Comparison of ENCODE assay signal across 10 mouse cellular contexts in the genomic region with DNA sequence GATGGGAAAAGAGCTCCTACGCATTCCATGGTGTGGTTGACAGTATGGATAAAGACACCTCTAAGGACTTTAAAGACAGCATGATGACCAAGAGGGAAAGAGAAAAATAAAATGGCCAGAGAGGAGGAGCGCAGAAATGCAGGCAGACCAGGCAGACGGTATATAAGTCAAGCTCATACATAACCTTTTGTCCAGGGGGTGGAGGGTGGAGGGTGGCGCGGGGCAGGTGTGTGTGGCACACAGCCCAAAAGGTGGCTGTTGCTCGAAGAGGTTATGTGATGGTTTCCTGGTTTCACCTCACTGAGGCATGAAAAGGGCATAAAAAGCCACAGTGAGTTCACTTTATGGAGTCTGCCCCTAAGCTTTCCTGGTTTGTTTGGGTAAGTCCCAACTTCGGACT. TPM values are rescaled to one million over a fixed set of nuclear protein-coding genes. Genes with fewer than 3 reads are reported as not detected.
DNase-seq lines count a peak whose midpoint lies in the region; ATAC-seq and TF ChIP-seq lines count a peak whose summit lies in the region.
"Had no signal": no experiment of that assay in that cellular context is flagged by ENCODE, and none has a peak within 500 bp of the region (broad histone marks: within the 10 kb centered on the region; RNA-seq: fewer than 3 reads in every experiment).

No protein-coding gene starts in this region.

- H3K4me2 ChIP-seq in forebrain, embryonic 13.5 days: peak overlapping the region; percentile 84
- no peak overlapping the region for H3K4me2 ChIP-seq in forebrain, embryonic 12.5 days
- peak overlapping the region; percentile 63; the same call in 1 of the 2 replicates for H3K4me2 ChIP-seq in kidney, postnatal 0 days (ENCODE audit: low read length)
- H3K4me2 ChIP-seq in liver, embryonic 16.5 days (ENCODE audit: low read depth, low read length): peak overlapping the region; percentile 76

- no peak for ATAC-seq in forebrain, embryonic 13.5 days
- no peak for ATAC-seq in forebrain, embryonic 12.5 days (ENCODE audit: low FRiP score)
- no peak for ATAC-seq in kidney, postnatal 0 days (replicated peaks; ENCODE audit: low FRiP score, low read depth)
- ATAC-seq in liver, embryonic 16.5 days (ENCODE audit: low read depth): no peak
- ATAC-seq in monocyte, adult 5-6 weeks (replicated peaks; ENCODE audit: insufficient number of reproducible peaks, low FRiP score, low TSS enrichment, poor library complexity, severe bottlenecking): no peak

- TF ChIP-seq EP300 in MEL (IDR thresholded peaks at IDR 0.05; ENCODE audit: low read depth in 1 of 2, low read length in 2 of 2): no peak

- no peak overlapping the region for H3K4me3 ChIP-seq in forebrain, embryonic 13.5 days
- no peak overlapping the region; the same call in 1 of the 2 replicates for H3K4me3 ChIP-seq in forebrain, embryonic 12.5 days (replicated peaks)
- H3K4me3 ChIP-seq in kidney, postnatal 0 days (replicated peaks; ENCODE audit: low read depth, low read length): no peak overlapping the region
- peak overlapping the region; percentile 44 to 84 for H3K4me3 ChIP-seq in MEL (ENCODE audit: control insufficient read depth in 1 of 2, insufficient read depth in 1 of 2, low read depth in 2 of 2, low read length in 2 of 2)
- H3K4me3 ChIP-seq in liver, embryonic 16.5 days (ENCODE audit: low read depth, low read length): peak overlapping the region; percentile 86

- H3K27me3 ChIP-seq in forebrain, embryonic 13.5 days: no peaks in the 10 kb centered on the region
- no peaks in the 10 kb centered on the region for H3K27me3 ChIP-seq in forebrain, embryonic 12.5 days
- H3K27me3 ChIP-seq in kidney, postnatal 0 days (ENCODE audit: insufficient read depth, low read length): no peaks in the 10 kb centered on the region
- H3K27me3 ChIP-seq in MEL (ENCODE audit: control insufficient read depth in 1 of 2, insufficient read depth in 2 of 2, low read length in 2 of 2): no peaks in the 10 kb centered on the region
- no peaks in the 10 kb centered on the region for H3K27me3 ChIP-seq in liver, embryonic 16.5 days (ENCODE audit: control insufficient read depth, insufficient read depth, low read depth, low read length)

- H3K36me3 ChIP-seq in forebrain, embryonic 13.5 days (ENCODE audit: poor library complexity, severe bottlenecking): peaks cover 44% of the 10 kb centered on the region
- H3K36me3 ChIP-seq in forebrain, embryonic 12.5 days (replicated peaks): peaks cover 37% of the 10 kb centered on the region
- peaks cover 36% of the 10 kb centered on the region for H3K36me3 ChIP-seq in kidney, postnatal 0 days (ENCODE audit: insufficient read depth, low read length)
- H3K36me3 ChIP-seq in MEL (ENCODE audit: control insufficient read depth in 1 of 2, insufficient read depth in 2 of 2, low read length in 2 of 2): peaks cover 0 to 20% of the 10 kb centered on the region in 2 experiments; a peak in 3 of 4 replicates
- H3K36me3 ChIP-seq in liver, embryonic 16.5 days (ENCODE audit: control insufficient read depth, insufficient read depth): peaks cover 40% of the 10 kb centered on the region

- no peak overlapping the region for H3K9ac ChIP-seq in forebrain, embryonic 13.5 days
- no peak overlapping the region for H3K9ac ChIP-seq in forebrain, embryonic 12.5 days
- no peak overlapping the region for H3K9ac ChIP-seq in kidney, postnatal 0 days (ENCODE audit: low read depth, low read length)
- peak overlapping the region; percentile 57 for H3K9ac ChIP-seq in MEL (ENCODE audit: control insufficient read depth, low read depth, low read length, poor library complexity, severe bottlenecking)
- peak overlapping the region; percentile 48 for H3K9ac ChIP-seq in liver, embryonic 16.5 days (ENCODE audit: low read depth, low read length)

- no peak for TF ChIP-seq POLR2A in MEL (IDR thresholded peaks at IDR 0.05; ENCODE audit: control insufficient read depth in 1 of 2, insufficient read depth in 1 of 2, low read depth in 1 of 2, low read length in 2 of 2, poor library complexity in 1 of 2)

- 94% methylated on average over 7 of the region's 7 CpGs for WGBS in forebrain, embryonic 13.5 days
- WGBS in forebrain, embryonic 12.5 days: 93% methylated on average over 7 of the region's 7 CpGs
- 80% methylated on average over 7 of the region's 7 CpGs for WGBS in kidney, postnatal 0 days
- WGBS in liver, embryonic 16.5 days (ENCODE audit: insufficient replicate concordance): 71% methylated on average over 7 of the region's 7 CpGs

- peaks cover 30% of the 10 kb centered on the region for H3K4me1 ChIP-seq in forebrain, embryonic 13.5 days
- H3K4me1 ChIP-seq in forebrain, embryonic 12.5 days: peaks cover 22% of the 10 kb centered on the region
- peaks cover 9% of the 10 kb centered on the region; the same call in 1 of the 2 replicates for H3K4me1 ChIP-seq in kidney, postnatal 0 days (replicated peaks; ENCODE audit: insufficient read depth, low read length)
- H3K4me1 ChIP-seq in MEL (ENCODE audit: control insufficient read depth in 1 of 2, insufficient read depth in 2 of 2, low read length in 2 of 2): peaks cover 18 to 30% of the 10 kb centered on the region in 2 experiments; a peak in 3 of 4 replicates
- peaks cover 31% of the 10 kb centered on the region for H3K4me1 ChIP-seq in liver, embryonic 16.5 days (ENCODE audit: control insufficient read depth, low read depth, low read length)

- no peaks in the 10 kb centered on the region for H3K9me3 ChIP-seq in forebrain, embryonic 13.5 days (replicated peaks)
- H3K9me3 ChIP-seq in forebrain, embryonic 12.5 days: no peaks in the 10 kb centered on the region
- no peaks in the 10 kb centered on the region for H3K9me3 ChIP-seq in kidney, postnatal 0 days (replicated peaks; ENCODE audit: low read length)
- no peaks in the 10 kb centered on the region for H3K9me3 ChIP-seq in MEL (replicated peaks; ENCODE audit: insufficient read depth, low read length)
- H3K9me3 ChIP-seq in liver, embryonic 16.5 days (replicated peaks; ENCODE audit: control insufficient read depth, low read length): no peaks in the 10 kb centered on the region

- DNase-seq in kidney, postnatal 0 days (ENCODE audit: low spot score): no peak
- DNase-seq in kidney, postnatal 14 days: no peak
- DNase-seq in MEL (ENCODE audit: low read depth, low spot score): no peak
- DNase-seq in left cerebral cortex, adult 8-10 months (ENCODE audit: low spot score in 2 of 2): no peak
- DNase-seq: gastrocnemius, postnatal 14 days had no signal

- TF ChIP-seq CTCF in kidney, postnatal 0 days (IDR thresholded peaks at IDR 0.05; ENCODE audit: low read depth): no peak
- no peak for TF ChIP-seq CTCF in MEL (IDR thresholded peaks at IDR 0.05 in 2 of 3, conservative IDR thresholded peaks at IDR 0.05 in 1 of 3; ENCODE audit: control insufficient read depth in 1 of 3, insufficient read depth in 1 of 3, low read depth in 2 of 3, low read length in 3 of 3, poor library complexity in 1 of 3, severe bottlenecking in 1 of 3)

- peaks cover 9% of the 10 kb centered on the region for H3K79me2 ChIP-seq in MEL (ENCODE audit: control insufficient read depth, insufficient read depth, low read length, poor library complexity)

- TF ChIP-seq RAD21 in MEL (IDR thresholded peaks at IDR 0.05; ENCODE audit: low read depth, low read length): no peak

- H3K27ac ChIP-seq in forebrain, embryonic 13.5 days: no peak overlapping the region
- no peak overlapping the region for H3K27ac ChIP-seq in forebrain, embryonic 12.5 days
- H3K27ac ChIP-seq in kidney, postnatal 0 days: peak overlapping the region; percentile 54
- H3K27ac ChIP-seq in MEL (ENCODE audit: control insufficient read depth, low read depth, low read length): peak overlapping the region; percentile 76
- peak overlapping the region; percentile 73 for H3K27ac ChIP-seq in liver, embryonic 16.5 days (ENCODE audit: low read length)

RNA-seq across cellular contexts. Expression of gene Gtpbp2, which starts 1.7 kb away (rescaled TPM):
- polyA plus RNA-seq in forebrain, embryonic 13.5 days (2015; fragmentation: Nextera tagmentation; extraction: Ambion mirVana): 38.3 and 43.1 TPM in 2 replicates
- polyA plus RNA-seq in forebrain, embryonic 12.5 days (2016; fragmentation: Nextera tagmentation; extraction: Ambion mirVana): 37.0 and 43.6 TPM in 2 replicates
- 25.4 and 26.3 TPM in 2 replicates for polyA plus RNA-seq in kidney, postnatal 0 days (2015; fragmentation: Nextera tagmentation; extraction: Ambion mirVana)
- 18.1 and 27.5 TPM in 2 replicates for total RNA-seq in MEL (2012; rRNA removed)
- 10 to 100 TPM in 1 of 2 experiments, not detected in 1; 46.7 TPM for polyA plus RNA-seq in MEL (2012; ENCODE audit: insufficient read depth in 1 of 2, insufficient read length in 2 of 2, low read depth in 1 of 2, low replicate concordance in 2 of 2, missing spikeins in 1 of 2)
- 38.6 and 41.4 TPM in 2 replicates for polyA plus RNA-seq in liver, embryonic 16.5 days (2015; fragmentation: Nextera tagmentation; extraction: Ambion mirVana)
- 84.1 to 127 TPM (median 93.1 TPM) in 3 replicates for total RNA-seq in monocyte, adult 5-6 weeks (2017)
- 100 to 1,000 TPM in 3 of 4 experiments, 10 to 100 TPM in 1; 93.8 to 107 (median 103) TPM for total RNA-seq in left cerebral cortex, adult 8-10 months (2022)

RNA-seq across cellular contexts. Expression of gene Mad2l1bp, which starts 9.2 kb away (rescaled TPM):
- 30.9 and 31.9 TPM in 2 replicates for polyA plus RNA-seq in forebrain, embryonic 13.5 days (2015; fragmentation: Nextera tagmentation; extraction: Ambion mirVana)
- polyA plus RNA-seq in forebrain, embryonic 12.5 days (2016; fragmentation: Nextera tagmentation; extraction: Ambion mirVana): 30.6 and 31.0 TPM in 2 replicates
- polyA plus RNA-seq in kidney, postnatal 0 days (2015; fragmentation: Nextera tagmentation; extraction: Ambion mirVana): 32.4 and 35.6 TPM in 2 replicates
- 14.1 and 14.8 TPM in 2 replicates for total RNA-seq in MEL (2012; rRNA removed)
- polyA plus RNA-seq in MEL (2012; ENCODE audit: insufficient read depth in 1 of 2, insufficient read length in 2 of 2, low read depth in 1 of 2, low replicate concordance in 2 of 2, missing spikeins in 1 of 2): 10 to 100 TPM in 1 of 2 experiments, not detected in 1; 23.1 TPM
- 43.3 and 46.3 TPM in 2 replicates for polyA plus RNA-seq in liver, embryonic 16.5 days (2015; fragmentation: Nextera tagmentation; extraction: Ambion mirVana)
- 4.2 to 10.8 TPM (median 6.1 TPM) in 3 replicates for total RNA-seq in monocyte, adult 5-6 weeks (2017)
- 10 to 100 TPM; 13.0 to 15.8 (median 14.3) TPM for total RNA-seq in left cerebral cortex, adult 8-10 months (2022)

RNA-seq across cellular contexts. Expression of gene Rsph9, which starts 18.5 kb away (rescaled TPM):
- polyA plus RNA-seq in forebrain, embryonic 13.5 days (2015; fragmentation: Nextera tagmentation; extraction: Ambion mirVana): 22.1 and 26.1 TPM in 2 replicates
- polyA plus RNA-seq in forebrain, embryonic 12.5 days (2016; fragmentation: Nextera tagmentation; extraction: Ambion mirVana): 14.9 and 15.9 TPM in 2 replicates
- 18.8 and 19.8 TPM in 2 replicates for polyA plus RNA-seq in kidney, postnatal 0 days (2015; fragmentation: Nextera tagmentation; extraction: Ambion mirVana)
- total RNA-seq in MEL (2012; rRNA removed): not detected in 2 replicates
- polyA plus RNA-seq in MEL (2012; ENCODE audit: insufficient read depth in 1 of 2, insufficient read length in 2 of 2, low read depth in 1 of 2, low replicate concordance in 2 of 2, missing spikeins in 1 of 2): under 1 TPM in 1 of 2 experiments, not detected in 1; 0.29 TPM
- 1.1 TPM in 2 replicates for polyA plus RNA-seq in liver, embryonic 16.5 days (2015; fragmentation: Nextera tagmentation; extraction: Ambion mirVana)
- 1.5 TPM in 1 of 3 replicates, not detected in the others for total RNA-seq in monocyte, adult 5-6 weeks (2017)
- total RNA-seq in left cerebral cortex, adult 8-10 months (2022): 10 to 100 TPM; 17.8 to 21.3 (median 19.5) TPM
- total RNA-seq: neutrophil, adult 5-6 weeks had no signal

RNA-seq across cellular contexts. Expression of gene Polh, which starts 39.9 kb away (rescaled TPM):
- polyA plus RNA-seq in forebrain, embryonic 13.5 days (2015; fragmentation: Nextera tagmentation; extraction: Ambion mirVana): 10.9 and 11.2 TPM in 2 replicates
- polyA plus RNA-seq in forebrain, embryonic 12.5 days (2016; fragmentation: Nextera tagmentation; extraction: Ambion mirVana): 11.2 and 12.3 TPM in 2 replicates
- polyA plus RNA-seq in kidney, postnatal 0 days (2015; fragmentation: Nextera tagmentation; extraction: Ambion mirVana): 10.5 and 11.1 TPM in 2 replicates
- 28.4 and 30.8 TPM in 2 replicates for total RNA-seq in MEL (2012; rRNA removed)
- 10 to 100 TPM in 1 of 2 experiments, not detected in 1; 22.2 TPM for polyA plus RNA-seq in MEL (2012; ENCODE audit: insufficient read depth in 1 of 2, insufficient read length in 2 of 2, low read depth in 1 of 2, low replicate concordance in 2 of 2, missing spikeins in 1 of 2)
- 14.4 and 15.2 TPM in 2 replicates for polyA plus RNA-seq in liver, embryonic 16.5 days (2015; fragmentation: Nextera tagmentation; extraction: Ambion mirVana)
- 7.5 to 15.6 TPM (median 7.7 TPM) in 3 replicates for total RNA-seq in monocyte, adult 5-6 weeks (2017)
- total RNA-seq in left cerebral cortex, adult 8-10 months (2022): 1 to 10 TPM; 5.3 to 7.8 (median 6.8) TPM

RNA-seq across cellular contexts. Expression of gene Xpo5, which starts 40.0 kb away (rescaled TPM):
- polyA plus RNA-seq in forebrain, embryonic 13.5 days (2015; fragmentation: Nextera tagmentation; extraction: Ambion mirVana): 45.0 and 51.3 TPM in 2 replicates
- polyA plus RNA-seq in forebrain, embryonic 12.5 days (2016; fragmentation: Nextera tagmentation; extraction: Ambion mirVana): 66.6 and 72.2 TPM in 2 replicates
- polyA plus RNA-seq in kidney, postnatal 0 days (2015; fragmentation: Nextera tagmentation; extraction: Ambion mirVana): 23.3 and 26.7 TPM in 2 replicates
- total RNA-seq in MEL (2012; rRNA removed): 79.0 and 82.7 TPM in 2 replicates
- 10 to 100 TPM; 47.5 to 93.4 TPM for polyA plus RNA-seq in MEL (2012; ENCODE audit: insufficient read depth in 1 of 2, insufficient read length in 2 of 2, low read depth in 1 of 2, low replicate concordance in 2 of 2, missing spikeins in 1 of 2)
- polyA plus RNA-seq in liver, embryonic 16.5 days (2015; fragmentation: Nextera tagmentation; extraction: Ambion mirVana): 13.5 and 13.7 TPM in 2 replicates
- 20.3 to 29.2 TPM (median 21.2 TPM) in 3 replicates for total RNA-seq in monocyte, adult 5-6 weeks (2017)
- 10 to 100 TPM; 38.3 to 42.7 (median 41.8) TPM for total RNA-seq in left cerebral cortex, adult 8-10 months (2022)

Comparison
In these comparisons a context has a peak if more than half of its experiments do, and no peak if none do; other contexts are left out.
1. H3K27ac ChIP-seq: peak in kidney, postnatal 0 days (single experiment), MEL (single experiment) and liver, embryonic 16.5 days (single experiment); none in forebrain, embryonic 13.5 days (single experiment) and forebrain, embryonic 12.5 days (single experiment).
2. H3K4me3 ChIP-seq: peak in MEL (2 of 2) and liver, embryonic 16.5 days (single experiment); none in forebrain, embryonic 13.5 days (single experiment), forebrain, embryonic 12.5 days (single experiment) and kidney, postnatal 0 days (single experiment).
3. H3K9ac ChIP-seq: peak in MEL (single experiment) and liver, embryonic 16.5 days (single experiment); none in forebrain, embryonic 13.5 days (single experiment), forebrain, embryonic 12.5 days (single experiment) and kidney, postnatal 0 days (single experiment).